Mouse (Mus musculus) heart, postnatal 0 days (tissue): ENCODE data around the gene St3gal5. TPM values are rescaled to one million over a fixed set of nuclear protein-coding genes. Genes with fewer than 3 reads are reported as not detected.

Experiments
- ATAC-seq: fragments of 200-750 bp; cut with Nextera tagmentation; 2 replicates; pipeline ENCODE4 v1.8.0; 2017; ENCODE audit warnings: low read depth, moderate number of reproducible peaks, moderate library complexity; ENCODE audit not compliant: insufficient read depth
- DNase-seq: peaks from one replicate; pipeline ENCODE4 v3.0.0-alpha.2; 2016; ENCODE audit warnings: low spot score
- H3K27ac ChIP-seq: fragments of 300-500 bp; sonication (generic); 2 replicates; pipeline ENCODE4 v1.5.1; 2014; ENCODE audit warnings: low read depth, mild to moderate bottlenecking
- H3K27me3 ChIP-seq: fragments of 300-500 bp; sonication (generic); 2 replicates; pipeline ENCODE4 v1.6.1; 2014; ENCODE audit warnings: low read length, mixed read lengths; ENCODE audit not compliant: control insufficient read depth, insufficient read depth
- H3K36me3 ChIP-seq: fragments of 300-500 bp; sonication (generic); replicated peaks from 2 replicates; pipeline ENCODE4 v1.6.1; 2014; ENCODE audit warnings: low read length, mixed read lengths; ENCODE audit not compliant: control insufficient read depth, insufficient read depth
- H3K4me1 ChIP-seq: fragments of 300-500 bp; sonication (generic); 2 replicates; pipeline ENCODE4 v1.6.1; 2014; ENCODE audit warnings: antibody characterized with exemption; ENCODE audit not compliant: control insufficient read depth, insufficient read depth
- H3K4me2 ChIP-seq: fragments of 300-500 bp; sonication (generic); 2 replicates; pipeline ENCODE4 v1.6.1; 2014; ENCODE audit warnings: low read depth, mild to moderate bottlenecking, low read length, moderate library complexity
- H3K4me3 ChIP-seq: fragments of 300-500 bp; sonication (generic); 2 replicates; pipeline ENCODE4 v1.5.1; 2014; ENCODE audit warnings: low read depth, low read length
- H3K9ac ChIP-seq: fragments of 300-500 bp; sonication (generic); replicated peaks from 2 replicates; pipeline ENCODE4 v1.6.1; 2014; ENCODE audit warnings: low read depth, low read length, mixed read lengths
- H3K9me3 ChIP-seq: fragments of 300-500 bp; sonication (generic); replicated peaks from 2 replicates; pipeline ENCODE4 v1.6.1; 2016; ENCODE audit warnings: low read length; ENCODE audit not compliant: control insufficient read depth
- CTCF ChIP-seq: IDR thresholded peaks from 2 replicates; pipeline ENCODE4 v1.5.1; 2016; ENCODE audit warnings: antibody characterized with exemption, control low read depth, low read depth
- EP300 ChIP-seq: IDR thresholded peaks from 2 replicates; pipeline ENCODE4 v1.6.1; 2016; ENCODE audit warnings: antibody characterized with exemption, low read depth
- WGBS: fragments of 180-500 bp; shearing (Covaris S2); extraction: QIAGEN DNeasy Blood & Tissue Kit; methylation state at CpG from one replicate; pipeline ENCODE4 v1.1.7; 2014; 5-methylcytosine and 5-hydroxymethylcytosine counted together
- polyA plus RNA-seq: library from polyadenylated mRNA; unstranded; fragments of >200 nt; fragmentation: Nextera tagmentation; extraction: Ambion mirVana; gene quantifications from 2 replicates; pipeline ENCODE4 v1.2.1, GENCODE M21; 2015
- total RNA-seq: library from RNA; depleted of rRNA; stranded (reverse); fragments of >200 nt; gene quantifications from 2 replicates; pipeline ENCODE4 v1.2.3, GENCODE M21; 2014; ENCODE audit warnings: low replicate concordance

St3gal5 gene
- total and polyA plus RNA-seq, 2 experiments from 2014 or later = 6.3 to 25.3 TPM

DNA sequence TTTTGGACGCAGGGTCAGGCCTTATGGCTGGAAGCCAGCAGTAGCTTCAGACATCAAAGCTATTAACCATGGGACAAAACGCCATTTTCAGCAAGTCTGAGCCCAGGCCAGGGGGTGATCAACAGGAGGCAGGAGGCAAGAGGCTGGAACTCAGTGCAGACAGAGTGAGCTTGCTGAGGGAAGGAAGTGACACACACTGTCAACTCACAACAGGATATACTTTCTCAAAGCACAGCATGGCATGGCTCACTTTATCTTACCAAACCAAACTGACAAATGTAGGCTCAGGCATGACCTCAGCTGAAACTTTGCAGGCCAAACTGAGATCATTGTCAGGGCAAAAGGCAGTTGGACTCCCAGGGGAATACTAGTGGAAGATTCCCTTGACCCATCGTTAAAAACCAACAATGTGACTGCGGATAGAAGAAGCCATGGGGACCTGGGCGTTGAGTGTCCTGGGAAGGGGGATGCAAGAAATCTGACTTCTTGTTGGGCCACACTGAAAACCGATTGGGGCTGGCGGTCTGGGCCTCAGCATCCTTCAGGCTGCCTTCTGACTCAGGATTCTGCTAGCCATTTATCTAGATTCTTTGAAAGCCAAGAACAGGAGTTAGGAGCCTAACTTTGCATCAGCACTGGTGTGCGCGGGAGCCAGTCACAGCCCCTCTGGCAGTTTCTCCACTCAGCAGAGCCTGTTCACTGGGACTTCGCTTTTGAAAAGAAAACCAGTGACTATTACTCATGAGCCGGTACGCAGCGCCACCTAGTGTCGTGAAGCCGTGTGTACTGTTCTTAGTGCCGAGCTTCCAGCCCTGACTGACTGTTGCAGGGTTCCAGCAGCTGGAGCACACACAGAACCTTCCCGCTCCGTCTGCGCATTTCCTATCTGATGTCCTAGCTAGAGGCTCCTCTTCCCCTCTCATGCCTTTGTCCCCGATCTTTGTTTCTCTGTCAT lies 67.2 kb downstream of the St3gal5 start:
- TF ChIP-seq EP300 = no peak
- TF ChIP-seq CTCF = peak; percentile 95
- Histone ChIP-seq H3K4me2 (no peak overlapping the region), H3K27me3 (no peaks in the 10 kb centered on the region), H3K9me3 (no peaks in the 10 kb centered on the region), H3K9ac (no peak overlapping the region), H3K4me3 (no peak overlapping the region), H3K27ac (no peak overlapping the region), H3K36me3 (no peaks in the 10 kb centered on the region), H3K4me1 (peaks cover 15% of the 10 kb centered on the region; the same call in 1 of the 2 replicates)
- DNase-seq (peak; percentile 87), ATAC-seq (peak; percentile 76)
- 14% methylated on average over 20 of the region's 20 CpGs for WGBS

DNA sequence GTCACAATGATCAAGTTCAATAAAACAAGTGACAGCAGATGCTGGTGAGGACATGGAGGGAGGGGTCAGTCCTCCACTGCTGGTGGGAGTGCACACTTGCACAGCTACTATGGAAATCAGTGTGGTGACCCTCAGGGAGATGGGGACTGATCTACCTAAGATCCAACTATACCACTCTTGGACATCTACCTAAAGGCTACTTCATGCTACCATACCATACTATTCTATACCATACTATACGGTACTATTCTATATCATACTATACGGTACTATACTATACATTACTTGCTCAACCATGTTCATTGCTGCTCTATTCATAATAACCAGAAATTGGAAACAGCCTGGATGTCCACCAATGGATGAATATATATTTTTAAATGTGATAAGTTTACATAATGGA lies 68.5 kb downstream of the St3gal5 start:
- Histone ChIP-seq H3K27ac (no peak overlapping the region), H3K4me1 (peaks cover 15% of the 10 kb centered on the region; the same call in 1 of the 2 replicates), H3K36me3 (no peaks in the 10 kb centered on the region), H3K27me3 (no peaks in the 10 kb centered on the region), H3K4me3 (no peak overlapping the region), H3K9me3 (no peaks in the 10 kb centered on the region), H3K4me2 (no peak overlapping the region), H3K9ac (no peak overlapping the region)
- TF ChIP-seq CTCF = no peak
- DNase-seq (no peak), ATAC-seq (no peak)
- 50% methylated on average over 2 of the region's 2 CpGs for WGBS

DNA sequence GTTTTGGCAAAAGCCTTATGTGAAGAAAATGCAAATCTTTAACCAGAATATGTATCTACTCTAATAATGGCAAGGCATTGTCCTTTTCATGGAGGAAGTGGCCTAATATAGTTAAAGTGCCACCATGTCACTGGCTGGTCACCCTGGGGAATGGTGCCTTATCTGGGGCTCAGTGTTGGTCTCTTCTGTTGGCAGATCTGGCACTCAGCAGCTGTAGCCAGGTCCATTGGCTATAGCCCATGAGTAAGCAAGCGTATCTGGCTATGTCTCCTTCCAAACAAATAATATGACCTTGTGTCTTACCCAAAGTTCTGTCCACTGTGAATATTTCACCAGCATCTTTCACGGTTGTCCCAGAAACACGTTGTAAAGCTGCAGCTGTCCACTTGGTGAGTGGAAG lies 74.0 kb downstream of the St3gal5 start:
- Histone ChIP-seq H3K4me3 (no peak overlapping the region), H3K9me3 (no peaks in the 10 kb centered on the region), H3K27me3 (no peaks in the 10 kb centered on the region), H3K36me3 (no peaks in the 10 kb centered on the region), H3K4me1 (no peaks in the 10 kb centered on the region), H3K4me2 (no peak overlapping the region), H3K9ac (no peak overlapping the region), H3K27ac (no peak overlapping the region)
- WGBS = 86% methylated on average over 3 of the region's 3 CpGs
- TF ChIP-seq EP300 = no peak
- no peak for TF ChIP-seq CTCF
- ATAC-seq (no peak), DNase-seq (no peak)

DNA sequence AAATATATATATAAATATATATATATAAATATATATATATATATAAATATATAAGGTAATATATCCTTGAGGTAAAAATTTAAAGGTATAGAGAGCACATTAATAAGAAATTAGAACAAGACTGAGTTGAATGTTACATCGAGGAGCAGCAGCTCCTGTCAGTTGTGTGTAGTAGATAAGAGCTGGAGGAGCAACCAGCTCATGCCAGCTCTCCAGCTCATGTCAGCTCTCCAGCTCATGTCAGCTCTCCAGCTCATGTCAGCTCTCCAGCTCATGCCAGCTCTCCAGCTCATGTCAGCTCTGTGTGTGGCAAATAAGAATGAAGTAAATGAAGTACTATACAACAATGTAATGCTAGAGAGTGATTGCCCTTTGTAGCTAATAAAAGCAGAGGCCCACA lies 76.0 kb downstream of the St3gal5 start:
- no peak for DNase-seq
- no peaks in the 10 kb centered on the region for H3K36me3 ChIP-seq
- no peak for TF ChIP-seq EP300
- no peak for TF ChIP-seq CTCF
- no peak overlapping the region for H3K4me3 ChIP-seq
- H3K27me3 ChIP-seq = no peaks in the 10 kb centered on the region
- H3K9ac ChIP-seq = no peak overlapping the region
- H3K9me3 ChIP-seq = no peaks in the 10 kb centered on the region
- H3K27ac ChIP-seq = no peak overlapping the region
- no peak overlapping the region for H3K4me2 ChIP-seq
- ATAC-seq = no peak
- H3K4me1 ChIP-seq = no peaks in the 10 kb centered on the region
- 11% methylated on average over 1 of the region's 1 CpGs for WGBS

DNA sequence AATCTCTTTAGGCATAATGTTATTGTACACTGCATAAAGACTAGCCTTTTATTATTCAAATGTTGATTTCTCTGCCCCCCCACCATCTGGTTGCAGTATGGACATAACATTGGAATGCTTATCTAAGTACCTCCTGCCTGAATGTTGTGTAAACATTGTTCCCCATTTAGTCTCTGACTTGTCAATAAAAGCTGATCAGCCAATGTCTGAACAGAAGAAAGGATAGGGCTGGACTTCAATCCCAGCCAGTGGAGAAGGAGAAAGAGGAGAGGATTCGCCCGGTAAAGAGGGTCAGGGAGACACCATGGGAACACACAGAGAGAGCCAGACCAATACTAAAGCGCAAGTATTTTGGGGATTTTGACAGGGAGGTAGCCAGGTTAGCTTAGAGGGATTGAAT lies 78.0 kb downstream of the St3gal5 start:
- no peak overlapping the region for H3K27ac ChIP-seq
- TF ChIP-seq CTCF = no peak
- no peak for TF ChIP-seq EP300
- H3K36me3 ChIP-seq = no peaks in the 10 kb centered on the region
- no peaks in the 10 kb centered on the region for H3K9me3 ChIP-seq
- H3K27me3 ChIP-seq = no peaks in the 10 kb centered on the region
- H3K9ac ChIP-seq = no peak overlapping the region
- H3K4me3 ChIP-seq = no peak overlapping the region
- H3K4me1 ChIP-seq = peaks cover 10% of the 10 kb centered on the region; the same call in 1 of the 2 replicates
- WGBS = 61% methylated on average over 3 of the region's 3 CpGs
- no peak overlapping the region for H3K4me2 ChIP-seq
- DNase-seq (no peak), ATAC-seq (no peak)
